Mouse (Mus musculus): ENCODE results near the gene Nsa2.

- TF ChIP-seq CTCF (IDR thresholded peaks at IDR 0.05; ENCODE audit: extremely low read depth, insufficient read depth, low read length) = no peak
- TF ChIP-seq POLR2A (IDR thresholded peaks at IDR 0.05; ENCODE audit: extremely low read depth, insufficient read depth, low read length) = no peak
Measured at GRCm38 (mm10) chr13:97184656-97185055, 46.9 kb upstream of the Nsa2 start.

Measured in cortical plate, adult 2 months (tissue).